Mouse (Mus musculus) bone marrow macrophage, adult 2 months (primary cell): Measurements from ENCODE around the gene Adam1b.

Experiments used
- CTCF ChIP-seq: IDR thresholded peaks from 2 replicates; pipeline ENCODE4 v1.5.1; 2012; ENCODE audit warnings: low read depth, mild to moderate bottlenecking, low read length, moderate library complexity
- POLR2A ChIP-seq: IDR thresholded peaks from 2 replicates; pipeline ENCODE4 v1.6.1; 2012; ENCODE audit warnings: mild to moderate bottlenecking, low read depth, low read length, borderline replicate concordance

DNA sequence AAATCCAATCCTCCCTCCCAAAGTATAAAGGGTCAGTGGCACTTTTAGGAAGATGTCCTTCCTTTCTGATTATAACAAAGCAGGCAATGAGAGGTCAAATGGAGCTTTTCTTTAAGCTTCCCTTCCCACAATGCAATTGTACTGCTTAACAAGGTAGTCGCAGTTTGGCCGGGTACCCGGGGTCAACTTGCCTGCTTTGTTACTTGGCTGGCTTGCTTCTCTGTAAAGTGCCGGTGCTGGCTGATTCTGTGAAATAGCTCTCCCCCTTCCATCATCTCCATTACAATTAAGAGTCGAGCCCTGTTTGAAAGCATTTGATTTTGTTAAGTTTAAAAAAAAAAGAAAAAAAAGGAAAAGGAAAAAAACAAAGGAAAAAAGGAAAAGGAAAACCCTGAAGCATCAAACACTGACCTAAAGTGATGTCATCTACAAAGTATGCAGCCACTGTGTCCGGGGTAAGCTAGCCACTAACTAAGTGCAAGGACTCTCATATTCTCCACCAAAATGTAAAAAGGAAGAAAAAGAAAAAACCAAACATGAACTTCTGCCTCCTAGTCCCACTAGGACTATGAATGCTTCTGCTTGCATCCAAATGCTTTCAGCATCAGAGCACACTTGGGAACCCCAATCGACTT, 33.8 kb upstream of the Adam1b start:
- TF ChIP-seq POLR2A = no peak
- TF ChIP-seq CTCF = no peak
